Mouse (Mus musculus) heart, embryonic 10.5 days (tissue): ENCODE data around the gene Ccdc92b. TPM values are rescaled to one million over a fixed set of nuclear protein-coding genes. Genes with fewer than 3 reads are reported as not detected.

Experiments used
- DNase-seq: peaks from one replicate; pipeline ENCODE4 v3.0.0-alpha.2; 2017; ENCODE audit warnings: low spot score
- H3K27ac ChIP-seq: fragments of 300-500 bp; sonication (generic); 2 replicates; pipeline ENCODE4 v1.5.1; 2016; ENCODE audit warnings: mild to moderate bottlenecking
- H3K27me3 ChIP-seq: fragments of 300-500 bp; sonication (generic); 2 replicates; pipeline ENCODE4 v1.6.1; 2016; ENCODE audit warnings: mild to moderate bottlenecking; ENCODE audit not compliant: poor library complexity, insufficient read depth, severe bottlenecking
- H3K36me3 ChIP-seq: fragments of 300-500 bp; sonication (generic); 2 replicates; pipeline ENCODE4 v1.6.1; 2016; ENCODE audit warnings: mild to moderate bottlenecking, moderate library complexity
- H3K4me1 ChIP-seq: fragments of 300-500 bp; sonication (generic); 2 replicates; pipeline ENCODE4 v1.6.1; 2016; ENCODE audit warnings: mild to moderate bottlenecking
- H3K4me3 ChIP-seq: fragments of 300-500 bp; sonication (generic); 2 replicates; pipeline ENCODE4 v1.5.1; 2016; ENCODE audit warnings: mild to moderate bottlenecking, moderate library complexity
- H3K9me3 ChIP-seq: fragments of 300-500 bp; sonication (generic); 2 replicates; pipeline ENCODE4 v1.6.1; 2016; ENCODE audit warnings: mild to moderate bottlenecking, moderate library complexity
- WGBS: fragments of 180-500 bp; shearing (Covaris S2); methylation state at CpG from one replicate; pipeline ENCODE4 v1.1.7; 2016; 5-methylcytosine and 5-hydroxymethylcytosine counted together
- polyA plus RNA-seq: library from polyadenylated mRNA; unstranded; fragments of >200 nt; fragmentation: Nextera tagmentation; extraction: Ambion mirVana; gene quantifications from 2 replicates; pipeline ENCODE4 v1.2.1, GENCODE M21; 2016

Ccdc92b gene
- polyA plus RNA-seq, 1 experiment from 2014 or later, result 1.7 TPM

GRCm38 (mm10) chr11:74621974-74622669 lies 2.7 kb downstream of the Ccdc92b start:
- no peak for DNase-seq
- Histone ChIP-seq H3K4me3 (no peak overlapping the region), H3K4me1 (peaks cover 11% of the 10 kb centered on the region), H3K36me3 (no peaks in the 10 kb centered on the region), H3K27me3 (peaks cover 41% of the 10 kb centered on the region), H3K9me3 (no peaks in the 10 kb centered on the region), H3K27ac (no peak overlapping the region; the same call in 1 of the 2 replicates)
- 53% methylated on average over 8 of the region's 8 CpGs for WGBS

DNA sequence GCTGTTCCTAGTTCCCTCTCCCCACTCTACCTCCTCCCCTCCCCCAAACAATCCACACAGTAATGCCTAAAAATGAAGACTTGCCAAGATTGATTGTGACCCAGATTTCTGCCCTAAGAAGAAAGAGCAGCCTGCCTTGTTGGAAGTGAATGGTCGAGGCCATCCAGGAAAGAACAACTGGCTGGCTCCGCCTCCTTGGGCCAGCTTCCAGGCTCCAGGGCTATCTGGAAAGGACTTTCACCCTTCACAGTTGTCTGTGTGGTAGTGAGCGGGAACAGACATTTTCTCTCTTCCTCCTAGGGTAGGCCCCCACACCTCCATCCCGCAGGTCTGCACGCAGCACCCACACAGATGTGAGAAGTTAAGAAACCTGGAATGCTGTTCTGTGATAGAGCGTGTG lies 4.3 kb downstream of the Ccdc92b start:
- Histone ChIP-seq H3K9me3 (no peaks in the 10 kb centered on the region), H3K27ac (no peak overlapping the region), H3K4me3 (no peak overlapping the region), H3K27me3 (peaks cover 33% of the 10 kb centered on the region), H3K36me3 (no peaks in the 10 kb centered on the region), H3K4me1 (peaks cover 11% of the 10 kb centered on the region)
- 70% methylated on average over 6 of the region's 6 CpGs for WGBS
- no peak for DNase-seq

DNA sequence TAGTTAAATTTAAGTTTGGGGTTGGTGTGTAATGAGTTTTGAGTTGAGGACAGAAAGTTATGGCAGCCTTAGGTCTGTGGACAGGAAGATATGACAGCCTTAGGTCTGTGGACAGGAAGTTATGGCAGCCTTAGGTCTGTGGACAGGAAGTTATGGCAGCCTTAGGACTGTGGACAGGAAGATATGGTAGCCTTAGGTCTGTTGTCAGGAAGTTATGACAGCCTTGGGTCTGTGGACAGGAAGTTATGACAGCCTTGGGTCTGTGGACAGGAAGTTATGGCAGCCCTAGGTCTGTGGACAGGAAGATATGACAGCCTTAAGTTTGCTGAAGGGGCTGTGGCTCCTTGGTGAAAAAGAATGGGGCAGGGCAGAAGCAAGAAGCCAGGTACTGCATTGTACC lies 5.9 kb downstream of the Ccdc92b start:
- Histone ChIP-seq H3K27me3 (peaks cover 16% of the 10 kb centered on the region), H3K27ac (no peak overlapping the region), H3K9me3 (no peaks in the 10 kb centered on the region), H3K4me3 (no peak overlapping the region), H3K36me3 (no peaks in the 10 kb centered on the region), H3K4me1 (no peaks in the 10 kb centered on the region)
- no peak for DNase-seq

DNA sequence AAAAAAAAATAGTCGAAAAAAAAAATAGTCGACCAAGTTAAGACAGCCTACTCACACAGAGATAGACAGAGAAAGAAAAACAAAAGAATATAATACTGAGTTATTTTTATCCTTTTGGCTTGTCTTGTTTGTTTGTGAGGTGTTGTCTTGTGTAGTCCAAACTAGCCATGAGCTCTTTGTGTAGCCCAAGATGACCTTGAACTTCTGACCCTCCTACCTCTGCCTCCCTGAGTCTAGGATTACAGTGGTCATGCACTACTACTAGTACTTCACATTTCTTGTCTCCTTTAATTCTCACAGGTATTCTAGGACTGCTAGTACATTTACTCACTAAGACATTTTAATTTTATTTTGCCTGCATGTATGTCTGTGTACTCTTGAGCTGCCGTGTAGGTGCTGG lies 8.1 kb downstream of the Ccdc92b start:
- 79% methylated on average over 3 of the region's 3 CpGs for WGBS
- Histone ChIP-seq H3K27ac (no peak overlapping the region), H3K27me3 (no peaks in the 10 kb centered on the region), H3K4me3 (no peak overlapping the region), H3K9me3 (no peaks in the 10 kb centered on the region), H3K36me3 (no peaks in the 10 kb centered on the region), H3K4me1 (peaks cover 5% of the 10 kb centered on the region; the same call in 1 of the 2 replicates)
- DNase-seq, result no peak

GRCm38 (mm10) chr11:74631880-74632789 lies 12.7 kb downstream of the Ccdc92b start:
- whole genome bisulfite sequencing, result 50% methylated on average over 7 of the region's 7 CpGs

GRCm38 (mm10) chr11:74634490-74635275 lies 15.3 kb downstream of the Ccdc92b start:
- DNase-seq, result no peak
- peaks cover 26% of the 10 kb centered on the region for H3K4me1 ChIP-seq
- peaks cover 19% of the 10 kb centered on the region for H3K27me3 ChIP-seq
- no peaks in the 10 kb centered on the region for H3K36me3 ChIP-seq
- H3K4me3 ChIP-seq, result no peak overlapping the region
- 66% methylated on average over 5 of the region's 5 CpGs for WGBS
- H3K9me3 ChIP-seq, result no peaks in the 10 kb centered on the region
- H3K27ac ChIP-seq, result no peak overlapping the region

More at GRCm38 (mm10) chr11:74631880-74632789, 12.7 kb downstream of the Ccdc92b start:
- peak; percentile 70 for DNase-seq
- Histone ChIP-seq H3K4me1 (peaks cover 5% of the 10 kb centered on the region), H3K36me3 (no peaks in the 10 kb centered on the region), H3K27me3 (peaks cover 8% of the 10 kb centered on the region), H3K27ac (no peak overlapping the region), H3K9me3 (no peaks in the 10 kb centered on the region), H3K4me3 (no peak overlapping the region)

DNA sequence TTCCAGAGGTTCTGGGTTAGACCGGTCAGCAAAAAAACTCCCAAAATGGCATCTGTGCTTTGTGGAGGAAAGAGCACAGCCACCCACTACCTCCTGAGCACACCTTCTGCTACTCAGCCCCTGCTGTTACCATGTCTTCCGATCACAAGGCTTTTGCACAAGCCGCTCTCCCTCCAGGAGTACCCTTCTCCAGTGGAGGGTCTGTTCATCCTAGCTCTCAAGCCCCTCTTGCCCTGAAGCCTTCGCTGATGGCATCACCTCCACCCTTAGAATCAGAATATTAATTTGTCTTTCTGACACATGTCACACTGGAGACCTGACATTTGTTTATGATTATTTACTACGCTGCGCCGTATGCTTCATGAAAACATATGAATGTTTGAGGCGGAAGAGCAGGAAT lies 18.1 kb downstream of the Ccdc92b start:
- Histone ChIP-seq H3K4me1 (peaks cover 25% of the 10 kb centered on the region), H3K36me3 (no peaks in the 10 kb centered on the region), H3K27me3 (peaks cover 32% of the 10 kb centered on the region), H3K27ac (peak overlapping the region; percentile 88; the same call in 1 of the 2 replicates), H3K4me3 (peak overlapping the region; percentile 81), H3K9me3 (no peaks in the 10 kb centered on the region)
- no peak for DNase-seq
- WGBS, result 22% methylated on average over 8 of the region's 8 CpGs

DNA sequence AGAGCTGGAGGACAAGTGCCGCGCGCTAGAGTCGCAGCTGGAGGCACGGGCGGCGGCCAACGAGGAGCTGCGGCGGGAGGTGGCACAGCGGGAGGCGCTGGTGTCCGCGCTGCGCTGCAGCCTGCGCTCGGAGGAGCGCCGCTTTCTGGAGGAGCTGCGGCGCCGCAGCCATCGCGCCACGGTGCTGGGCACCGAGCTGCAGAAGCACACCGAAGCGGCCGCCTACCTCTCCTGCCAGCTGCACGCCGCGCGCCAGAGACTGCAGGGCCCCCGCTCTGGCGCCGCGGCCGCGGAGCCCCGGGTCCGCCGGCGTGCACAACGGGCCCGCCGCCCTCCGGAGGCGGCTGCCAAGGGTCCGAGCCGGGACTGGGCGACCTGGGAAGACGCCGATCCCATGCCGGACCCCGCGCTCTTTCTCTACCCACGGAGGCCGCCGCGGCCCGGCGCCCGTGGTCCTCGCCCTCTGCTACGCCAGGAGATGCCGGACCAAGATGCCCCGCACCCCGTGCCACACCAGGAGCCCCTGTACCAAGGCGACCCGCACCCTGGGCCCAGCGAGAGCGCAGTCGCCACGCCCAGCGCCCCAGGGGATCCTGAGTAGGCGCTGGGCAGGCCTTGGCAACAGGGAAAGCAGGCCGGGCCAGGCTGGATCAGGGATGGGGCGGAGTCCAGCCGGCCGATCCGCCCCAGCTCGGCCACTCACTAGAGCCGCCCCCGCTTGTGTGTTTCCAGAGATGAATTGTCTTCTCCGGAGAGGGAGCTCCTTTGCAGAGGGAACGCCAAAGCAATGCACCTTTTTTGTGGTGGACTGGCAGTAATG lies 18.8 kb downstream of the Ccdc92b start:
- WGBS, result under 1% methylated on average over 86 of the region's 86 CpGs
- no peaks in the 10 kb centered on the region for H3K9me3 ChIP-seq
- peak overlapping the region; percentile 88 for H3K27ac ChIP-seq
- peaks cover 25% of the 10 kb centered on the region for H3K4me1 ChIP-seq
- peak; percentile 85 for DNase-seq
- peaks cover 32% of the 10 kb centered on the region for H3K27me3 ChIP-seq
- peak overlapping the region; percentile 81 for H3K4me3 ChIP-seq
- no peaks in the 10 kb centered on the region for H3K36me3 ChIP-seq

DNA sequence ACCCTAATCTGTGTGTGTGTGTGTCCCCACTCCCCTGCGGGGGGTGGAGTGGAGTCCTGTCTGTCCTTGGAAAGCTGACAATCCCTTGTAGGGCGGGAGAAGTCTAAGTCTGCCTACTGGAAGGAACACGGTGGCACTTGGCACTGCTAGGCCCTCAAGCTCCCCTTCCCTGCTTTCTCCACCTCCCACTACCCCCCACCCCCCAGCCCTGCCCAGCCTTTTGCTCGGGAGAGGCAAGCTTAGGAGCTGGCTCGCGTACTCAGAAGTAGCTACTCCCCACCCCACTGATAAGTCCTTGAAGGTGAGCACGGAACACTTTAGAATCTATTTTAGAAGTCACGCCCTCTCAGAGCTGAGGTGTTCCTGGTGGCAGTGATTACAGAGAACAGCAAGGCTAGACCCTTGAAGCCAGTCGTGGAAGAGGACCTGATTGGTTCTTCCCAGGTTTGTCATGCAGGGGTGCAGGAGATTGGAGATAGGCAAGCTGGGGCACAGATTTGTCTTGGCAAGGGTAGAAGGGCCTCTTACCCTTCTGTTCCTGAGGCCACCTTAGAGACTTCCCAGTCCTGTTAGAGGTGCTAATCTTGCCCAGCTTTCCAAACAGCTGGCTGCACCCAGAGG lies 19.5 kb downstream of the Ccdc92b start:
- Histone ChIP-seq H3K36me3 (no peaks in the 10 kb centered on the region), H3K9me3 (no peaks in the 10 kb centered on the region), H3K4me3 (peak overlapping the region; percentile 81), H3K4me1 (peaks cover 25% of the 10 kb centered on the region), H3K27me3 (peaks cover 32% of the 10 kb centered on the region), H3K27ac (peak overlapping the region; percentile 88)
- no peak for DNase-seq
- WGBS, result 4% methylated on average over 9 of the region's 9 CpGs

- Histone ChIP-seq H3K9me3 (no peaks in the 10 kb centered on the region), H3K36me3 (no peaks in the 10 kb centered on the region), H3K27ac (no peak overlapping the region), H3K27me3 (peaks cover 35% of the 10 kb centered on the region), H3K4me3 (no peak overlapping the region), H3K4me1 (peaks cover 25% of the 10 kb centered on the region)
- WGBS, result 57% methylated on average over 1 of the region's 1 CpGs
- no peak for DNase-seq
Observed at GRCm38 (mm10) chr11:74639628-74640027, 20.2 kb downstream of the Ccdc92b start.

DNA sequence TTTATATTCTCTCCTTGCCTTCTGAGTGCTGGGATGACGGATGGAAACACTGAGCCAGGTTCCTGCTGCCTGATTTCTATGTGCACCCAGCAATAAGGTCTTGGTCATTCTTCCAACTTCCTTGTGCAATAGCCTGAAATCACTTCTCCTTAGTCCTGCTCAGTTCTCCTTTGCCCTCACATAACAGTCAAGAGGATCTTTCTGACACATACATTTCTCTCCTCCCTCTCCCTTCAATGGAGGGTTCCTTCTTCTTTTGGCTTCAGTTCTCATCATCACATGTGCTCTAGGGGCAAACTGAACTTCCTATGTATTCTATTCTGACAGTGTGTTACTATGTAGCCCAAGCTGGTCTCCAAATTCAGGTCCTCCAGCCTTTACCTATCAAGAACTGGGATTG lies 28.6 kb downstream of the Ccdc92b start:
- DNase-seq, result no peak
- Histone ChIP-seq H3K27me3 (0 out of 2 replicates have a peak, but pooled peaks cover 3% of the 10 kb centered on the region), H3K36me3 (no peaks in the 10 kb centered on the region), H3K9me3 (no peaks in the 10 kb centered on the region), H3K4me1 (peaks cover 35% of the 10 kb centered on the region), H3K4me3 (0 out of 2 replicates have a peak overlapping the region, but pooled peaks have one; percentile 100), H3K27ac (no peak overlapping the region; the same call in 1 of the 2 replicates)
- WGBS, result 80% methylated on average over 1 of the region's 1 CpGs
